Mouse (Mus musculus): ENCODE measurements at regions not wholly inside any gene's neighbourhood (a gene's known extent, or its start where the extent isn't known, plus 50 kb on each side); places are given as distances from the start of the nearest gene placed in this dataset.

GRCm38 (mm10) chr15:51391352-51391751, 2493.4 kb upstream of the Gm7489 start:
- TF ChIP-seq CTCF (IDR thresholded peaks at IDR 0.05; ENCODE audit: low read depth) (no peak), EP300 (IDR thresholded peaks at IDR 0.05; ENCODE audit: low read depth) (no peak)
